Mouse (Mus musculus) cortical plate, adult 2 months (tissue): ENCODE measurements around the gene Cbr3.

Experiments
- CTCF ChIP-seq: fragments of 200-500 bp; IDR thresholded peaks from 2 replicates; pipeline ENCODE4 v1.5.1; 2011; ENCODE audit warnings: mild to moderate bottlenecking, control low read depth, low read length; ENCODE audit not compliant: insufficient read depth; ENCODE audit errors: extremely low read depth
- POLR2A ChIP-seq: fragments of 200-500 bp; IDR thresholded peaks from 2 replicates; pipeline ENCODE4 v1.6.1; 2011; ENCODE audit warnings: mild to moderate bottlenecking, low read length, control low read depth; ENCODE audit not compliant: insufficient read depth; ENCODE audit errors: extremely low read depth

GRCm38 (mm10) chr16:93684441-93684840 lies 1.4 kb downstream of the Cbr3 start:
- TF ChIP-seq CTCF (no peak), POLR2A (no peak)
